8 mouse cellular contexts compared by ENCODE assay signal in the genomic region with DNA sequence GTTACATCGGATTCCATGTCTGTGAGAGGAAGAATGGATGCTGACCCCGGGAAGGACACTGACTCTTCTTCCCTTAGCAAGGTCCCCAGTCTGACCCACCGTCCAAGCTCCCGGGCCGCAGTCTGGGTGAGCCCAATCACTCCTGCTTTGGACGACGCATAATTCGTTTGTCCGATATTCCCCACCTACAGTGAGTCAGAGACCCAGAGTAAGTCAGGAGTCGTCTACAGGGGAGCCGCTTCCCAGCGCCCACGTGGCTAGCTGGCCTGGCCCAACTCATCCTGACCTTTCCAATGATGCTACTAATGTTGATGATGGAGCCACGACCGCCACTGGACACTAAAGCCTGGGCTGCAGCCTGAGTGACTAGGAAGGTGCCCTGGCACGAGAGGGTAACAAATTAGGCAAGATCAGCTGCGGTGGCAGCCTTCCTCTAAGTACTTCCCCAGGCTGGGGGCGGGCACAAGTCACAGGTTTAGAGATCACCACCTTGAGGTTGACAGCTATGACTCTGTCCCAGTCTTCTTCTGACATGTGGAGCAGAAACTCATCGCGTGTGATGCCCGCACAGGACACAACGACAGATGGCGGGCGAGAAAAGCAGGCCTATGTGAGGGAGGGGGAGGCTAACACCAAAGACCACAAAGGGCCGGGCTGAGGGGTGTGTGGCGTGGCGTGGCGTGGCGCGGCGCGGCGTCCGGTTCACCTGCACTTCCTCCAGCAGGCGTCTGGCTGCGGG. TPM values are rescaled to one million over a fixed set of nuclear protein-coding genes. Genes with fewer than 3 reads are reported as not detected.
DNase-seq lines count a peak whose midpoint lies in the region; ATAC-seq and TF ChIP-seq lines count a peak whose summit lies in the region.

No protein-coding gene starts in this region.

- peak overlapping the region; percentile 95 for H3K9ac ChIP-seq in forebrain, embryonic 11.5 days (ENCODE audit: low read length)

- 3% methylated on average over 33 of the region's 36 CpGs for WGBS in forebrain, embryonic 11.5 days
- 16% methylated on average over 36 of the region's 36 CpGs for WGBS in small intestine, adult 2 months

- H3K27me3 ChIP-seq in forebrain, embryonic 11.5 days (ENCODE audit: control insufficient read depth, insufficient read depth, low read length), result no peaks in the 10 kb centered on the region
- no peaks in the 10 kb centered on the region for H3K27me3 ChIP-seq in small intestine, adult 2 months (ENCODE audit: control insufficient read depth, insufficient read depth, low read length)

- H3K4me1 ChIP-seq in forebrain, embryonic 11.5 days (replicated peaks; ENCODE audit: control insufficient read depth, insufficient read depth, low read length), result peaks cover 42% of the 10 kb centered on the region
- peaks cover 24% of the 10 kb centered on the region for H3K4me1 ChIP-seq in small intestine, adult 2 months (ENCODE audit: control insufficient read depth, insufficient read depth, insufficient read length, low read length)

- TF ChIP-seq POLR2A in small intestine, adult 2 months (IDR thresholded peaks at IDR 0.05; ENCODE audit: low read depth, low read length), result no peak

- no peak for ATAC-seq in forebrain, embryonic 11.5 days (replicated peaks; ENCODE audit: low FRiP score)

- peak; percentile 35 for DNase-seq in gastrocnemius, postnatal 25 days
- no peak for DNase-seq in gastrocnemius, adult 18-20 months (ENCODE audit: low spot score)
- peak; percentile 51 for DNase-seq in MN1 (ENCODE audit: low spot score)
- peak; percentile 83 for DNase-seq in forebrain, embryonic 11.5 days (ENCODE audit: low spot score)
- peak; percentile 36 for DNase-seq in kidney, adult 18-20 months
- peak; percentile 72 for DNase-seq in lung, postnatal 36 days
- DNase-seq in frontal cortex, postnatal 36 days (ENCODE audit: low spot score in 2 of 2), result no peak

- peak overlapping the region; percentile 99 for H3K27ac ChIP-seq in forebrain, embryonic 11.5 days (ENCODE audit: low read depth, low read length)
- H3K27ac ChIP-seq in small intestine, adult 2 months (ENCODE audit: insufficient read depth, low read depth, low read length), result peak overlapping the region; percentile 46

- no peaks in the 10 kb centered on the region for H3K9me3 ChIP-seq in forebrain, embryonic 11.5 days (ENCODE audit: control insufficient read depth, low read length)

- peaks cover 16% of the 10 kb centered on the region for H3K36me3 ChIP-seq in forebrain, embryonic 11.5 days (ENCODE audit: control insufficient read depth, insufficient read depth, low read length)
- peaks cover 19% of the 10 kb centered on the region for H3K36me3 ChIP-seq in small intestine, adult 2 months (ENCODE audit: control insufficient read depth, insufficient read depth, low read length)

- no peak for TF ChIP-seq CTCF in small intestine, adult 2 months (IDR thresholded peaks at IDR 0.05; ENCODE audit: extremely low read depth, insufficient read length, insufficient replicate concordance, low read depth, low read length)

- peak overlapping the region; percentile 92 for H3K4me3 ChIP-seq in forebrain, embryonic 11.5 days (ENCODE audit: low read depth, low read length)
- peak overlapping the region; percentile 78 for H3K4me3 ChIP-seq in small intestine, adult 2 months (ENCODE audit: low read depth, low read length)

- H3K4me2 ChIP-seq in forebrain, embryonic 11.5 days (ENCODE audit: low read depth, low read length, severe bottlenecking), result peak overlapping the region; percentile 86

RNA-seq across cellular contexts. Expression of gene H2-Ke6, which starts 0.8 kb away (rescaled TPM):
- 10 to 100 TPM; 52.7 to 59.9 TPM for total RNA-seq in gastrocnemius, postnatal 25 days (2021)
- total RNA-seq in gastrocnemius, adult 18-20 months (2021), result 10 to 100 TPM; 80.3 to 82.1 TPM
- polyA plus RNA-seq in forebrain, embryonic 11.5 days (2014; fragmentation: Nextera tagmentation; extraction: Ambion mirVana), result 81.7 and 101 TPM in 2 replicates
- polyA plus RNA-seq in small intestine, adult 2 months (2012; rRNA removed), result 52.4 and 75.8 TPM in 2 replicates

RNA-seq across cellular contexts. Expression of gene Ring1, which starts 2.6 kb away (rescaled TPM):
- total RNA-seq in gastrocnemius, postnatal 25 days (2021), result 10 to 100 TPM; 10.1 to 12.3 TPM
- total RNA-seq in gastrocnemius, adult 18-20 months (2021), result 10 to 100 TPM; 12.5 to 13.5 TPM
- 7.5 and 8.3 TPM in 2 replicates for polyA plus RNA-seq in forebrain, embryonic 11.5 days (2014; fragmentation: Nextera tagmentation; extraction: Ambion mirVana)
- polyA plus RNA-seq in small intestine, adult 2 months (2012; rRNA removed), result 15.5 and 29.9 TPM in 2 replicates

RNA-seq across cellular contexts. Expression of gene Slc39a7, which starts 4.4 kb away (rescaled TPM):
- 10 to 100 TPM; 41.5 to 45.7 TPM for total RNA-seq in gastrocnemius, postnatal 25 days (2021)
- total RNA-seq in gastrocnemius, adult 18-20 months (2021), result 10 to 100 TPM; 41.0 to 50.2 TPM
- 99.6 and 104 TPM in 2 replicates for polyA plus RNA-seq in forebrain, embryonic 11.5 days (2014; fragmentation: Nextera tagmentation; extraction: Ambion mirVana)
- polyA plus RNA-seq in small intestine, adult 2 months (2012; rRNA removed), result 81.5 and 119 TPM in 2 replicates

RNA-seq across cellular contexts. Expression of gene Rxrb, which starts 4.5 kb away (rescaled TPM):
- 10 to 100 TPM; 34.9 to 36.3 TPM for total RNA-seq in gastrocnemius, postnatal 25 days (2021)
- total RNA-seq in gastrocnemius, adult 18-20 months (2021), result 10 to 100 TPM; 34.9 to 37.0 TPM
- 32.8 and 40.3 TPM in 2 replicates for polyA plus RNA-seq in forebrain, embryonic 11.5 days (2014; fragmentation: Nextera tagmentation; extraction: Ambion mirVana)
- 26.3 and 64.2 TPM in 2 replicates for polyA plus RNA-seq in small intestine, adult 2 months (2012; rRNA removed)

RNA-seq across cellular contexts. Expression of gene Col11a2, which starts 12.2 kb away (rescaled TPM):
- 10 to 100 TPM in 1 of 2 experiments, 1 to 10 TPM in 1; 6.5 to 16.7 TPM for total RNA-seq in gastrocnemius, postnatal 25 days (2021)
- total RNA-seq in gastrocnemius, adult 18-20 months (2021), result 1 to 10 TPM; 2.9 TPM
- polyA plus RNA-seq in forebrain, embryonic 11.5 days (2014; fragmentation: Nextera tagmentation; extraction: Ambion mirVana), result 1.3 and 1.7 TPM in 2 replicates
- polyA plus RNA-seq in small intestine, adult 2 months (2012; rRNA removed), result 0.90 and 2.4 TPM in 2 replicates

Comparison
In these comparisons a context has a peak if more than half of its experiments do, and no peak if none do; other contexts are left out.
1. DNase-seq: peak in gastrocnemius, postnatal 25 days (single experiment), MN1 (single experiment), forebrain, embryonic 11.5 days (single experiment), kidney, adult 18-20 months (single experiment) and lung, postnatal 36 days (single experiment); none in gastrocnemius, adult 18-20 months (single experiment) and frontal cortex, postnatal 36 days (0 of 2).